Mouse (Mus musculus) stomach, adult 2 months (tissue): ENCODE data around the gene S100a16. TPM values are rescaled to one million over a fixed set of nuclear protein-coding genes. Genes with fewer than 3 reads are reported as not detected.

Source experiments
- polyA plus RNA-seq: library from polyadenylated mRNA; depleted of rRNA; stranded (reverse); fragments of >200 nt; gene quantifications from 2 replicates; pipeline ENCODE4 v1.2.3, GENCODE M21; 2012; rRNA removed

The S100a16 gene
- 164 and 185 TPM in 2 replicates for polyA plus RNA-seq

GRCm38 (mm10) chr3:90537141-90537904, at the start of gene S100a16:
TSS of gene S100a16 (plus strand) at chr3:90537254.

DNA sequence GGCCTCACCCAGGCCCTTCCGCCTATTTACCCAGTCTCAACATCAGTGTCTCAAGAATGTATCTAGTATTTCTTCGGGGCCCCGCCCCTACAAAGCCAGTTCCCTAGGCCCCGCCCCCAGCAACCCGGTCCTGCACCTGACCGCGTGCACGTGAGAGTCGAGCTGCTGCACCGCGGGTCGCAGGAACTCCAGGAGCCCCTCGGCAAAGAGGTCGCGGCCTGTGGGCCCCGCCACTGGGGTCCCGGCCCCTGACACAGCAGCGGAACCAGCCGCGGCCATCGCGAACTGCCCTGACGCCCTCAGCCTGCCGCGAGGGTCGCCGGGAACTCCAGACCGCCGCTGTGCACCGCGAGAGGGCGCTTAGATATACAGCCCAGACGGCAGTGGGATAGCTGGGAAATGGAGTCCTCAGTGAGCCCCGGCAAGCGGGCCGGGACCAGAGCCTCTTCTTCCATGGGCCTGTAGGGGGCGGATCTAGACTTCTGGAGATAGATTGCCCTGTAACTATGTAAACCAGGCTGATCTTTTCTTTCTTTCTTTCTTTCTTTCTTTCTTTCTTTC, 46.3 kb upstream of the S100a16 start, which contains the start of gene Snapin:
Gene Snapin, minus strand, starts transcription at position 338 of the 561 bp plus-strand sequence.

GRCm38 (mm10) chr3:90508950-90509746, 27.9 kb upstream of the S100a16 start, which contains the start of gene Chtop:
TSS of gene Chtop (minus strand) at chr3:90509498.

DNA sequence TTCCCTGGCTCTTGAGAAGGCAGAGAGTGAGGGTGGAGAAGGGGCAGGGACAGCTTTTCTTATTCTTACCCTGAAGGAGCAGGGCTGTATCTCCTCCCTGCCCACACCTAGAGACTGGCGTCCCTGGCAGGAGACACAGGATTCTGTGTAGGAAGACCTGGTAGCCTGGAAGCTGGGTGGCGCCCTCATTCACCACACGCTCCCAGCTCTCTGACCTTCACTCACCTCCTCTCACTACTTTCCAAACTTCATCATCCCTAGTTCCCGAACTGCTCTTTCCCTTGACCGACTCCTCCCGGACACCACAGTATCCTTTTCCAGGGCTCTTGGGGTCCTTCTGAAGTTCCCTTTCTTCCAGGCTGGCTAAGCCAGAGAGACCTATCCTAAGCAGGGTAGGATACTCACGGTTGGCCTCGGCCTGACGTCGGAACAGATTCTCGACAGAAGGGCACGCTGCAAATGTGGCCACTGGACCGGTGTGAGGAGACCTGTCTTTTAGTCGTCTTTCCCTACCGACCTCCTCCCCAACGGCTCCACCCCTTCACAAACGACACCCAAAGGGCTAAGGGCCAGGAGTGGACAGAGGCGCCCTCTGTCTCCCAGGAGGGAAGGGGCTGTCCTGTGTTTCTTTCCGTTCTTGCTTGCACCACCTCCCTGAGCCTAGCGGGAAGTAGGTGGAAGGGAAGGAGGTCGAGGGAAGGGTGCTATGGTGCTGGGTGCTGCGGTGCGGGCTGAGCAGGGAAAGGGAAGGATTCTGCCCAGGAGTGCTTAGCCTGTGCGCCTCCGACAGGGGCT, 23.1 kb upstream of the S100a16 start, which contains the start of the genes S100a1 and S100a13:
Gene S100a1, minus strand, starts transcription at position 597 of the 795 bp plus-strand sequence.
Gene S100a13, plus strand, starts transcription at position 640 of the 795 bp plus-strand sequence.

DNA sequence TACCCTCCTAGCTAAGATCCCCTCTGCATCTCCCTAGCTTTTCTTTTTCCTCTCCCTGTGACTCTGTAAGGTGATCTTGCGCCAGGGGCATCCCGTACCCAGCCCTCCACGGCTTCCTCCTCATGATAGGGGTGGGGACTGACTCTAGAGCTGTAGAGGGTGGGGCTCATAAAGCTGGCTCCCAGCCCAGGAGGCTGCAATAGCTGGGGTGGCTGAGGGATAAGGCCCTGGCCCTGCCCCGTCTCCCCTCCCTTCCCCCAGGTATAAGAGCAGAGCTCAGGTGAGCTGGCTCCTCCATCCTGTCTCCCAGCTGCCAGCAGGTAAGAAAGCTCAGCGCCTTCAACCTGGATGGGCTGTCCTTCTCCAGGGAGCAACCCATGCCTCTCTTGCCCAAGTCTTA, 10.5 kb upstream of the S100a16 start, which contains the start of gene S100a14:
Gene S100a14, plus strand, starts transcription at position 277 of the 400 bp plus-strand sequence.

GRCm38 (mm10) chr3:90560008-90560628, 23.1 kb downstream of the S100a16 start, which contains the start of gene S100a3:
TSS of gene S100a3 (plus strand) at chr3:90560578.

GRCm38 (mm10) chr3:90589947-90590346, 52.9 kb downstream of the S100a16 start, which contains the start of gene S100a2:
TSS of gene S100a2 (plus strand) at chr3:90590247.

Other genes starting within 250 kb of the S100a16 start
- 3.8 and 4.9 TPM in 2 replicates for gene Gatad2b, start 244.1 kb upstream of the S100a16 start, polyA plus RNA-seq
- gene Slc27a3, start 147.3 kb upstream of the S100a16 start, polyA plus RNA-seq: 3.9 and 4.2 TPM in 2 replicates
- 7.6 and 9.0 TPM in 2 replicates for gene Ints3, start 103.6 kb upstream of the S100a16 start, polyA plus RNA-seq
- gene Npr1, start 71.4 kb upstream of the S100a16 start, polyA plus RNA-seq: 5.0 and 6.2 TPM in 2 replicates
- gene Ilf2, start 61.1 kb upstream of the S100a16 start, polyA plus RNA-seq: 3.7 and 4.0 TPM in 2 replicates
- gene Snapin, start 46.2 kb upstream of the S100a16 start, polyA plus RNA-seq: 8.3 and 8.6 TPM in 2 replicates
- 16.0 and 17.1 TPM in 2 replicates for gene Chtop, start 27.8 kb upstream of the S100a16 start, polyA plus RNA-seq
- gene S100a1, start 22.9 kb upstream of the S100a16 start, polyA plus RNA-seq: 83.5 and 96.7 TPM in 2 replicates
- 19.2 and 27.6 TPM in 2 replicates for gene S100a13, start 22.8 kb upstream of the S100a16 start, polyA plus RNA-seq
- 19.5 and 23.7 TPM in 2 replicates for gene S100a14, start 10.4 kb upstream of the S100a16 start, polyA plus RNA-seq
- gene S100a3, start 23.3 kb downstream of the S100a16 start, polyA plus RNA-seq: 1.00 and 1.2 TPM in 2 replicates
- not detected in 2 replicates for gene S100a2, start 53.0 kb downstream of the S100a16 start, polyA plus RNA-seq
- gene Gm42674, start 64.7 kb downstream of the S100a16 start, polyA plus RNA-seq: not detected in 2 replicates
- 2.5 and 3.0 TPM in 2 replicates for gene S100a4, start 66.5 kb downstream of the S100a16 start, polyA plus RNA-seq
- not detected in 2 replicates for gene S100a5, start 71.3 kb downstream of the S100a16 start, polyA plus RNA-seq
- 870 and 990 TPM in 2 replicates for gene S100a6, start 75.6 kb downstream of the S100a16 start, polyA plus RNA-seq
- 0.55 and 1.5 TPM in 2 replicates for gene S100a7a, start 116.8 kb downstream of the S100a16 start, polyA plus RNA-seq
- gene S100a8, start 131.7 kb downstream of the S100a16 start, polyA plus RNA-seq: not detected in 2 replicates
- gene S100a9, start 158.5 kb downstream of the S100a16 start, polyA plus RNA-seq: 0.21 TPM in 1 of 2 replicates, not detected in the other
- 1.9 and 2.0 TPM in 2 replicates for gene Pglyrp4, start 189.7 kb downstream of the S100a16 start, polyA plus RNA-seq
- gene Gm5849, start 240.6 kb downstream of the S100a16 start, polyA plus RNA-seq: not detected in 2 replicates